Mouse (Mus musculus) midbrain, embryonic 15.5 days (tissue): ENCODE measurements at regions not wholly inside any gene's neighbourhood (a gene's known extent, or its start where the extent isn't known, plus 50 kb on each side); places are given as distances from the start of the nearest gene placed in this dataset.

Experiments used
- ATAC-seq: fragments of 200-750 bp; cut with Nextera tagmentation; replicated peaks from 2 replicates; pipeline ENCODE4 v1.8.0; 2017; ENCODE audit warnings: moderate TSS enrichment
- H3K27ac ChIP-seq: fragments of 300-500 bp; sonication (generic); 2 replicates; pipeline ENCODE4 v1.5.1; 2015; ENCODE audit warnings: mild to moderate bottlenecking, inconsistent platforms
- H3K27me3 ChIP-seq: fragments of 300-500 bp; sonication (generic); replicated peaks from 2 replicates; pipeline ENCODE4 v1.6.1; 2015; ENCODE audit warnings: inconsistent platforms
- H3K36me3 ChIP-seq: fragments of 300-500 bp; sonication (generic); replicated peaks from 2 replicates; pipeline ENCODE4 v1.6.1; 2015; ENCODE audit warnings: inconsistent platforms
- H3K4me1 ChIP-seq: fragments of 300-500 bp; sonication (generic); 2 replicates; pipeline ENCODE4 v1.6.1; 2015; ENCODE audit warnings: inconsistent platforms
- H3K4me2 ChIP-seq: fragments of 300-500 bp; sonication (generic); 2 replicates; pipeline ENCODE4 v1.6.1; 2015; ENCODE audit warnings: inconsistent platforms, mild to moderate bottlenecking, moderate library complexity
- H3K4me3 ChIP-seq: fragments of 300-500 bp; sonication (generic); 2 replicates; pipeline ENCODE4 v1.5.1; 2015; ENCODE audit warnings: mild to moderate bottlenecking, inconsistent platforms
- H3K9ac ChIP-seq: fragments of 300-500 bp; sonication (generic); 2 replicates; pipeline ENCODE4 v1.6.1; 2015; ENCODE audit warnings: mild to moderate bottlenecking, inconsistent platforms
- H3K9me3 ChIP-seq: fragments of 300-500 bp; sonication (generic); 2 replicates; pipeline ENCODE4 v1.6.1; 2016; ENCODE audit warnings: inconsistent platforms
- WGBS: fragments of 180-500 bp; shearing (Covaris S2); methylation state at CpG from one replicate; pipeline ENCODE4 v1.1.7; 2015; ENCODE audit warnings: mixed read lengths; 5-methylcytosine and 5-hydroxymethylcytosine counted together

GRCm38 (mm10) chr10:60914391-60914790 lies 83.0 kb upstream of the Unc5b start:
- Histone ChIP-seq H3K9ac (no peak overlapping the region), H3K27me3 (no peaks in the 10 kb centered on the region; the same call in 1 of the 2 replicates), H3K4me3 (no peak overlapping the region), H3K9me3 (no peaks in the 10 kb centered on the region), H3K36me3 (no peaks in the 10 kb centered on the region), H3K4me1 (peaks cover 33% of the 10 kb centered on the region), H3K4me2 (no peak overlapping the region), H3K27ac (no peak overlapping the region)
- ATAC-seq = no peak
- WGBS = 42% methylated on average over 7 of the region's 7 CpGs

- Histone ChIP-seq H3K27me3 (no peaks in the 10 kb centered on the region; the same call in 1 of the 2 replicates), H3K36me3 (no peaks in the 10 kb centered on the region), H3K27ac (no peak overlapping the region), H3K4me3 (no peak overlapping the region), H3K9me3 (no peaks in the 10 kb centered on the region), H3K4me2 (no peak overlapping the region), H3K9ac (no peak overlapping the region), H3K4me1 (peaks cover 29% of the 10 kb centered on the region)
- peak; percentile 67 for ATAC-seq
- 68% methylated on average over 11 of the region's 11 CpGs for WGBS
These were observed 82.1 kb upstream of the Unc5b start for GRCm38 (mm10) chr10:60913456-60913900.

GRCm38 (mm10) chr10:60904351-60904750 lies 73.0 kb upstream of the Unc5b start:
- no peak for ATAC-seq
- H3K9ac ChIP-seq = no peak overlapping the region
- peaks cover 5% of the 10 kb centered on the region for H3K4me1 ChIP-seq
- H3K36me3 ChIP-seq = no peaks in the 10 kb centered on the region
- H3K9me3 ChIP-seq = no peaks in the 10 kb centered on the region; the same call in 1 of the 2 replicates
- no peak overlapping the region for H3K4me3 ChIP-seq
- no peaks in the 10 kb centered on the region for H3K27me3 ChIP-seq
- no peak overlapping the region for H3K27ac ChIP-seq
- WGBS = 74% methylated on average over 7 of the region's 7 CpGs
- no peak overlapping the region for H3K4me2 ChIP-seq

GRCm38 (mm10) chr10:60900992-60901391 lies 69.6 kb upstream of the Unc5b start:
- 96% methylated on average over 2 of the region's 2 CpGs for WGBS
- Histone ChIP-seq H3K4me2 (no peak overlapping the region), H3K4me3 (no peak overlapping the region), H3K4me1 (peaks cover 5% of the 10 kb centered on the region), H3K27ac (no peak overlapping the region), H3K9ac (no peak overlapping the region), H3K36me3 (no peaks in the 10 kb centered on the region), H3K27me3 (no peaks in the 10 kb centered on the region), H3K9me3 (no peaks in the 10 kb centered on the region)
- no peak for ATAC-seq

DNA sequence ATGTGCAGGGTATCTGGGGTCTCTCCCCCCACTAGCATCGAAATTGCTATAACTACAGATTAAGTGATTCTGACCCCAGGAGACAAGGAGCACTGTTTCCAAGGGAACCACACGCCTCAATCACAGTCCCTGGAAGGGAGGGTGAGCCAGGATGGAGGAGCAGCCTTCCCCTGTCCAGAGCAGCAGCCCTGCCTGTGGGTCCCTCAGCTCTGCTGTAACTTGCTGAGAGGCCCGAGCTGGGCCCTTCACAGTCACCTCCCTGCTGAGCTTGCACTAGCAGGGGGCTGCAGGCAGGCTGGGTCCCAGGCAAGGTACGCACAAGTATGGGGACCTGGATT lies 62.4 kb upstream of the Unc5b start:
- H3K36me3 ChIP-seq = no peaks in the 10 kb centered on the region
- ATAC-seq = peak; percentile 82
- H3K27me3 ChIP-seq = no peaks in the 10 kb centered on the region
- H3K4me2 ChIP-seq = peak overlapping the region; percentile 29
- WGBS = 15% methylated on average over 4 of the region's 4 CpGs
- H3K4me1 ChIP-seq = peaks cover 35% of the 10 kb centered on the region
- H3K9me3 ChIP-seq = no peaks in the 10 kb centered on the region
- 0 out of 2 replicates have a peak overlapping the region, but pooled peaks have one; percentile 14 for H3K9ac ChIP-seq
- H3K27ac ChIP-seq = peak overlapping the region; percentile 56
- no peak overlapping the region for H3K4me3 ChIP-seq

DNA sequence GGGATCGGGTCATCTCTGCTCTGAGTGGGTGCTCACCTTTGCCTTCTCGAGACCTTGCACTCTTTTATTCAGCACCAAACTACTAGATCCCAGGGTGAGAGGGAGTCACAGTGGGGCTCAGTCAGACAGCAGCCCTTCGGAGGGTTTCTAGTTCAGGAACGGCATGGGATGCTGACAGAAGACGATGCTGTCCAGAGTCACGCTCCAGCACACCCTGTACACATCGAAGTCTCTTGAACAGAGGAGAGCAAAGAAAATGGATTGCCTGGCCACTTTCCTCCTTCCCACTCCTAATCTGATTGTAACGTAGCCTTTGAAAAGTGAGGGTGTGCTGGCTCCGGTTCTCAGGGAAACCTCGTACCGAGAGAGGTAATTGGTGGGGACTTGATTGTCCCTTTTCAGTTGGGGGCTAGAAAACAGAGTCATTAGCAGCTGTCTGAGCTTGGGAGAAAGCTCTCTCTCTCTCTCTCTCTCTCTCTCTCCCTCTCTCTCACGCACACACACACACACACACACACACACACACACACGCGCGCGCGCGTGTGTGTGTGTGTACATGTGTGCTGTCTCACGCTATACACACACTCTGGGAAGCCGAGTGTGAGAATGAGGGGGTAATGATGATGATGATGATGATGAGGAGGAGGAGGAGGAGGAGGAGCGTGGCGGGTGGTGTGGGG lies 61.9 kb upstream of the Unc5b start:
- peak overlapping the region; percentile 29 for H3K4me2 ChIP-seq
- peak overlapping the region; percentile 56 for H3K27ac ChIP-seq
- no peaks in the 10 kb centered on the region for H3K36me3 ChIP-seq
- no peaks in the 10 kb centered on the region for H3K9me3 ChIP-seq
- 39% methylated on average over 22 of the region's 22 CpGs for WGBS
- no peaks in the 10 kb centered on the region for H3K27me3 ChIP-seq
- ATAC-seq = peak; percentile 51
- peaks cover 35% of the 10 kb centered on the region for H3K4me1 ChIP-seq
- H3K4me3 ChIP-seq = no peak overlapping the region
- H3K9ac ChIP-seq = 0 out of 2 replicates have a peak overlapping the region, but pooled peaks have one; percentile 14

- WGBS = 55% methylated on average over 4 of the region's 4 CpGs
- Histone ChIP-seq H3K9ac (no peak overlapping the region), H3K27me3 (no peaks in the 10 kb centered on the region), H3K9me3 (no peaks in the 10 kb centered on the region), H3K4me3 (no peak overlapping the region), H3K4me2 (no peak overlapping the region), H3K27ac (peak overlapping the region; percentile 56), H3K4me1 (peaks cover 35% of the 10 kb centered on the region), H3K36me3 (no peaks in the 10 kb centered on the region)
- 0 out of 2 replicates have a peak, but pooled peaks have one; percentile 3 for ATAC-seq
These were observed 61.3 kb upstream of the Unc5b start for GRCm38 (mm10) chr10:60892730-60893129.

DNA sequence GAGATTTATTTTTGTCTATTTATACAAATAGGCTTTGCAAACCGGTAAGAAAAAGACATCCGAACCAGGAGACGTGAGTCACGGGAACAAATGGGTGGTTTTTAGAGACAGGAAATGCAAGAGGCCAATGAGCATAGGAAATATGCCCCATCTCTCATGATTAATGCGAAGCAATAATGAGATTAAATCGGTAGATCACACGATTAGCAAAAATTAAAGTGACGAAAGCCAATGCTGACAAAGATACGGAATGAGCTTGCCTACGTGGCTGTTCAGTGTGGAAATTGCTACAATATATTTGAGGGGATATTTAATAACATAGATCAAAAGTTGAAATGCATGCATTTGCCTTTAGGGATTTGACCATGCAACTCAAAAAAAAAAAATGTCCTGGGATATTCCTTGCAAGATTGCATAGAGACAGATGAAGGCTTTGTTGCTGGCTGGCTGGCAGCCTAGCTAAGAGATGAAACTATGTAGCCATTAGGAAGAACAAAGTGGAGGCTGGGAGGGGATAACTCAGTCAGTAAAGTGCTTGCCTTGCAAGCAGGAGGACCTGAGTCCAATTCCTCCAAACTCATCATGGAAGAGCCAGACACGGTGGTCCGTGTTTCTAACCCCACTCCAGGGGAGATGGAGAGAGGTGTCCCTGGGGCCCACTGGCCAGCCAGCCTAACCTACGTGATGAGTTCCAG lies 60.2 kb upstream of the Unc5b start:
- no peak for ATAC-seq
- WGBS = 61% methylated on average over 13 of the region's 13 CpGs
- Histone ChIP-seq H3K36me3 (no peaks in the 10 kb centered on the region), H3K4me3 (no peak overlapping the region), H3K27ac (no peak overlapping the region), H3K4me1 (peaks cover 35% of the 10 kb centered on the region), H3K4me2 (no peak overlapping the region), H3K27me3 (no peaks in the 10 kb centered on the region), H3K9me3 (no peaks in the 10 kb centered on the region), H3K9ac (no peak overlapping the region)

GRCm38 (mm10) chr10:60889792-60890191 lies 58.4 kb upstream of the Unc5b start:
- no peak overlapping the region for H3K4me3 ChIP-seq
- H3K4me1 ChIP-seq = peaks cover 39% of the 10 kb centered on the region
- 64% methylated on average over 13 of the region's 13 CpGs for WGBS
- H3K4me2 ChIP-seq = no peak overlapping the region
- no peak overlapping the region for H3K9ac ChIP-seq
- no peak overlapping the region for H3K27ac ChIP-seq
- no peak for ATAC-seq
- no peaks in the 10 kb centered on the region for H3K36me3 ChIP-seq
- no peaks in the 10 kb centered on the region for H3K27me3 ChIP-seq
- no peaks in the 10 kb centered on the region for H3K9me3 ChIP-seq

DNA sequence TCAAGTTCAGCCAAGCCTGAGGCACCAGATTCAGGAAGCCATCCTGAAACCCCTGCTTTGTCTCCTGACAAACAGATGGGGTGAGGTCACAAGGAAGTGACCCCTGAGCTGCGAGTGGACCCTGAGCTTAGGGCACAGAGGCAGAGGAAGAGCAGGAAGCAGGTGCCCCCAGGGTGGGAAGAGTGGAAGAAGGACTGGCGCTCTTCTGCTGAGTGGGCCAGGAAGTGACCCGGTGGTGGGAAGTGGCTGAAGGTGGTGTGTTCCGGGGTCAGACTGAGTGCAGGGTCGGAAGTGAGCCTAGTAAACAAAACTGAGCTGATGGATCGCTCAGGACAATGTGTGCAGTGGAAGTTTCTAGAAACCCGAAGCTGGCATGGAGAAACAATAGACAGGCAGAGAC lies 57.2 kb upstream of the Unc5b start:
- WGBS = 78% methylated on average over 7 of the region's 7 CpGs

DNA sequence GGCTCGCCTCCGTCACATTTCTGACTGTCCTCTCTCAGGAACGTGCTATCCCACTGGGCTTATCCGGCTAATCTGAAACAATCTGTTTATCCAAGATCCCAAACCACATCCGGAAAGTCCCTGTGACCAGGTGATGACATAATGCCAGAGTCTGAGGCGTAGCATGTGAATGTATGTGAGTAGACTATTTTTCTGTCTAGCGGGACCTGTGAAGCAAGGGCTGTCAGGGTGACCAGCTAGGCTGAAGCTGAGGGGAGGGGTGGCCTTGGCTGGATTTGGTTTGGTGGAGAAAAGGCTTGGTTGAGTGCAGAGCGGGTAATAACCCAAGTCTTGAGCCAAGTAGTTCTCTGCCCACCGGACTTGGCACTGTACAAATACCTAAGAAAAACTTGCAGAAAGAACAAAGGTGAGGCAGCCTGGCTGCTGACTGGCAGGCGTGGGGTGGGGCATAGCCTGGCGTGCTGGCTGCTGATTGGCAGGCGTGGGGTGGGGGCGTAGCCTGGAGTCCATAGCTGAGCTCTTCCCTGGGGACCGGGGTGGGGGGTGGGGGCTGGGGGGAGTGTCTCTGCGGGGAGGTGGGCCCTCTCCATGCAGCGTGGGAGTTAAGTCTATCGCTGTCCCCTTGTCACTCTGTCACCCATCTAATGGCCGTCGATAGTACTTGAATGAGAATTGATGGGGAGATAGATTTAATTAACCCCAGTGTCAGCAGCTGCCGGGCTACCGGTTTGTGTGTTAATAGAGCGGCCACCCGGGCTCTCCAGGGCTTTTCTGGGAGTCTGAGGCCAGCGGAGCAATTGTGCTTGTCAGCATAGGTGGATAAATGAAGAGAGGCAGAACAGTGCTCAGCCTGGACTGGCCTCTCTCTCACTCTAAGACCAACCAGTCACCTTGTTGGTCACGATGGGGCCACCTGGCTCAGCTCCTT lies 54.2 kb upstream of the Unc5b start:
- peak; percentile 85 for ATAC-seq
- H3K4me3 ChIP-seq = peak overlapping the region; percentile 10; the same call in 1 of the 2 replicates
- H3K9ac ChIP-seq = no peak overlapping the region
- H3K27me3 ChIP-seq = no peaks in the 10 kb centered on the region
- peaks cover 12% of the 10 kb centered on the region for H3K4me1 ChIP-seq
- H3K27ac ChIP-seq = peak overlapping the region; percentile 55; the same call in 1 of the 2 replicates
- no peaks in the 10 kb centered on the region for H3K36me3 ChIP-seq
- H3K4me2 ChIP-seq = peak overlapping the region; percentile 45
- H3K9me3 ChIP-seq = no peaks in the 10 kb centered on the region
- 19% methylated on average over 25 of the region's 25 CpGs for WGBS

More for the DNA sequence above, 57.2 kb upstream of the Unc5b start:
- Histone ChIP-seq H3K27ac (no peak overlapping the region), H3K4me3 (no peak overlapping the region), H3K4me2 (no peak overlapping the region), H3K36me3 (no peaks in the 10 kb centered on the region), H3K27me3 (no peaks in the 10 kb centered on the region), H3K9me3 (no peaks in the 10 kb centered on the region), H3K9ac (no peak overlapping the region), H3K4me1 (peaks cover 30% of the 10 kb centered on the region)
- ATAC-seq = no peak

GRCm38 (mm10) chr10:60884806-60885205 lies 53.4 kb upstream of the Unc5b start:
- Histone ChIP-seq H3K9ac (no peak overlapping the region), H3K9me3 (no peaks in the 10 kb centered on the region), H3K4me1 (peaks cover 12% of the 10 kb centered on the region), H3K4me2 (no peak overlapping the region), H3K36me3 (no peaks in the 10 kb centered on the region), H3K4me3 (no peak overlapping the region), H3K27me3 (no peaks in the 10 kb centered on the region), H3K27ac (no peak overlapping the region)
- WGBS = 95% methylated on average over 5 of the region's 5 CpGs
- ATAC-seq = no peak
